Mouse (Mus musculus) lung, postnatal 0 days (tissue): ENCODE results near the gene Drosha.

Source experiments
- CTCF ChIP-seq: IDR thresholded peaks from 2 replicates; pipeline ENCODE4 v1.5.1; 2016; ENCODE audit warnings: antibody characterized with exemption, mild to moderate bottlenecking
- EP300 ChIP-seq: IDR thresholded peaks from 2 replicates; pipeline ENCODE4 v1.6.1; 2016; ENCODE audit warnings: antibody characterized with exemption, mild to moderate bottlenecking, control low read depth

DNA sequence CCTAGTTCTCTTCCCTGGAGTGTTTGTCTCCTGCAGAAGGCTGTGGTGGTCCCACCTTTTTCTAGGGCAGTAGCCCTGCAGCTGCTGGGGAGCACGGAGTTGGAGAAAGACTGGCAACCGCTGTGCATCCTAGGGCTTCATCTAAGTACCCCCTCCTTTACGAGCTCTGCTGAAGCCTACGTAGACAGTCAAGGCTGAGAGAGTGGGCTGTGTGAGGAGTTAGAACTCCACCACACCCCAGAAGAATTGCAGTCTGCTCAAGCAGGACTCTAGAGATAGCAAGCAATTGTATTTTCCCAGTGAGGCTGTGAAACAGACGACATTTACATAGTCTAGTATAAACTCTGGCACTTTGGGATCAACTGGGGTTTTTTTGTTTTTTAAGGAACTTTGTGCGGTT is 79.8 kb downstream of the Drosha start:
- TF ChIP-seq CTCF (no peak), EP300 (no peak)
